Mouse (Mus musculus) intestine, postnatal 0 days (tissue): ENCODE measurements at regions not wholly inside any gene's neighbourhood (a gene's known extent, or its start where the extent isn't known, plus 50 kb on each side); places are given as distances from the start of the nearest gene placed in this dataset.
A peak's percentile ranks its signal among the peaks of the same experiment; 100 is the strongest.

Experiments used
- ATAC-seq: fragments of 200-750 bp; cut with Nextera tagmentation; 2 replicates; pipeline ENCODE4 v1.8.0; 2017; ENCODE audit warnings: mild to moderate bottlenecking, moderate TSS enrichment, moderate library complexity
- H3K27ac ChIP-seq: fragments of 300-500 bp; sonication (generic); 2 replicates; pipeline ENCODE4 v1.5.1; 2014; ENCODE audit warnings: mild to moderate bottlenecking, low read depth, low read length, moderate library complexity
- H3K27me3 ChIP-seq: fragments of 300-500 bp; sonication (generic); replicated peaks from 2 replicates; pipeline ENCODE4 v1.6.1; 2014; ENCODE audit warnings: low read length, mixed read lengths; ENCODE audit not compliant: control insufficient read depth, insufficient read depth
- H3K36me3 ChIP-seq: fragments of 300-500 bp; sonication (generic); 2 replicates; pipeline ENCODE4 v1.6.1; 2014; ENCODE audit warnings: mild to moderate bottlenecking, moderate library complexity; ENCODE audit not compliant: control insufficient read depth, insufficient read depth
- H3K4me1 ChIP-seq: fragments of 300-500 bp; sonication (generic); replicated peaks from 2 replicates; pipeline ENCODE4 v1.6.1; 2014; ENCODE audit warnings: antibody characterized with exemption, low read length, mixed read lengths; ENCODE audit not compliant: control insufficient read depth, insufficient read depth
- H3K4me2 ChIP-seq: fragments of 300-500 bp; sonication (generic); replicated peaks from 2 replicates; pipeline ENCODE4 v1.6.1; 2014; ENCODE audit warnings: low read depth, mild to moderate bottlenecking, moderate library complexity
- H3K4me3 ChIP-seq: fragments of 300-500 bp; sonication (generic); 2 replicates; pipeline ENCODE4 v1.5.1; 2014; ENCODE audit warnings: low read depth, low read length
- H3K9ac ChIP-seq: fragments of 300-500 bp; sonication (generic); 2 replicates; pipeline ENCODE4 v1.6.1; 2014; ENCODE audit warnings: mild to moderate bottlenecking, low read depth, low read length
- H3K9me3 ChIP-seq: fragments of 300-500 bp; sonication (generic); 2 replicates; pipeline ENCODE4 v1.6.1; 2016; ENCODE audit warnings: mixed run types; ENCODE audit not compliant: control insufficient read depth
- CTCF ChIP-seq: sonication (generic); IDR thresholded peaks from 2 replicates; pipeline ENCODE4 v1.5.1; 2016; ENCODE audit warnings: low read depth, mild to moderate bottlenecking, control low read depth, antibody characterized with exemption, moderate library complexity
- WGBS: fragments of 180-500 bp; shearing (Covaris S2); extraction: QIAGEN DNeasy Blood & Tissue Kit; methylation state at CpG from one replicate; pipeline ENCODE4 v1.1.7; 2014; 5-methylcytosine and 5-hydroxymethylcytosine counted together

DNA sequence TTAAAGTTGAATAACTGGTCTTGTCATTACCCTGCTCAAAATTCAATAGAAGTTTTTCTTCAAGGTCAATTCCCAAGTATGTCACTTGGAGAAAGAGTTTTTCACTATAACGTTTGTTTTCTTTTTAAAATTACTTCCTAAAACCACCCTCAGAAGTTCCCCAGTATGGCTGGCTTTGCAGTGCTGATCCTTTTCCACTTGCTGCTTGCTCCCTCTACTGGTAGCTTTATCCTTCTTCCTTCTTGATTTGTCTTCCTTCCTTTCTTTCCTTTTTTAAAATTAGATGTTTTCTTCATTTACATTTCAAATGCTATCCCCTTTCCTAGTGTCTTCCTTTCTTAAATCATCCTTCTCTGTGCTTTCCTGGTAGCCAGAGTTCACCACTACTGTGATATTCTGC is 73.6 kb downstream of the Rtl3 start:
- no peak overlapping the region for H3K4me3 ChIP-seq
- H3K9me3 ChIP-seq, result no peaks in the 10 kb centered on the region
- no peak overlapping the region for H3K4me2 ChIP-seq
- H3K27ac ChIP-seq, result no peak overlapping the region
- 14% methylated on average over 1 of the region's 1 CpGs for WGBS
- ATAC-seq, result no peak
- no peaks in the 10 kb centered on the region for H3K4me1 ChIP-seq
- H3K27me3 ChIP-seq, result no peaks in the 10 kb centered on the region
- TF ChIP-seq CTCF, result peak; percentile 67
- H3K9ac ChIP-seq, result no peak overlapping the region
- no peaks in the 10 kb centered on the region for H3K36me3 ChIP-seq
